Mouse (Mus musculus): ENCODE data around the gene Cmss1. TPM values are rescaled to one million over a fixed set of nuclear protein-coding genes. Genes with fewer than 3 reads are reported as not detected.

The Cmss1 gene
- polyA plus RNA-seq, 1 experiment from 2014 or later = 70.5 TPM

DNA sequence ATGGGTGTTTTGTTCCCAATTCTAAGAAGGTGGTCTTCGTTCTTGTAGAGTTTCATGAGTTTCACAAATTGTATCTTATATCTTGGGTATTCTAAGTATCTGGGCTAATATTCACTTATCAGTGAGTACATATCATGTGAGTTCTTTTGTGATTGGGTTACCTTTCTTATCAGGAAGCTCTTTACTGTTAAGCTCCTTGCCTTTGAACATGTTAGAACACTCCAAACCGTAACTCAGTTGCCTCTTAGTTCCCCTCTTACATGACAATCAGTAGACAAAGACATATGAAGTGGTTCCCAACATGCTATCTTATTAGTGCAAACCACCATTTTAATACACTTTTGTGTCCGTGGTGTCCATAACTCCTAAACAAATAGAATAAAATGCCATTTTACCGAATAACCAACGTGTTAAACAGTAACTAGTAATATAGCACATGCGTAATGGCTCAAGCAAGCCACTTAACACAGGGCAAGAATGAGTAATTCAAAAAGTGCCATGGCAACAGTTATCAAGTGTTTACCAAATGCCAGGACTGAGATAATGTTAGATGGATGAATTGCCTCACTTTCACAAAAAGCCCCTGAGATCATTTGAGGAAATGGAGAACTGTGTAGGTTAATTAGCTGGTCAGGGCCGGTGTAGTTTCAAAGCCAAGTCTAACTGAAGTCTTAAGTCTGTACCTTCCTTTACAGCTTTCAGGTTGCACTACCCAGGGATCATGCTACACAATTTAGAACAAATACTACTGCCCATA lies 37.8 kb downstream of the Cmss1 start:
- no peak overlapping the region for H3K4me3 ChIP-seq (ENCODE audit: low read depth, low read length)
- 79% methylated on average over 7 of the region's 7 CpGs for WGBS
- H3K27ac ChIP-seq (ENCODE audit: low read depth, low read length) = no peak overlapping the region

DNA sequence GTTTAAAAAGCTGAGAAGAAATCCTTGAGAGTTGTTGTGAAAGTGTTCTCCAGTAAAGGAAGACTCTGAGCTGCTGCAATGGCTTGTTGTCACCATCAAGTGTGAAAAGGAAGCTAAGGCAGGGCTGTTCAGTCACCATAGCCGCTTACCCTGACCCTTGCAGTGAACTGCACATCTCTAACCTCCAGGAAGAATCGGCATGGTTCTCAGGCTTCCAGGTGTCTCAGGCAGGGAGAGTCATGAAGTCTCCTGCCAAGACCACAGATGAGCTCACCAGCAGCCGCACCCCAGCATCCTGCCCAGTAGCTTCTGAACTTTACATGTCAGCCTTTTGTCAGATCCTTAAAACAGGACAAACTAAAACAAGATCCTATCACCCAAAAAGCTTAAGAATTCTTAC lies 40.4 kb downstream of the Cmss1 start:
- Histone ChIP-seq H3K27me3 (replicated peaks; ENCODE audit: control insufficient read depth, insufficient read depth, low read length) (no peaks in the 10 kb centered on the region), H3K27ac (ENCODE audit: low read depth, low read length) (no peak overlapping the region), H3K9ac (ENCODE audit: low read depth, low read length) (no peak overlapping the region), H3K9me3 (ENCODE audit: control insufficient read depth, low read length) (no peaks in the 10 kb centered on the region), H3K4me3 (ENCODE audit: low read depth, low read length) (no peak overlapping the region), H3K36me3 (ENCODE audit: control insufficient read depth, insufficient read depth, low read length) (no peaks in the 10 kb centered on the region), H3K4me2 (no peak overlapping the region), H3K4me1 (replicated peaks; ENCODE audit: control insufficient read depth, insufficient read depth, low read length) (no peaks in the 10 kb centered on the region)
- no peak for DNase-seq (ENCODE audit: low spot score)
- WGBS = 74% methylated on average over 3 of the region's 3 CpGs
- no peak for ATAC-seq (replicated peaks; ENCODE audit: low FRiP score)

More for the DNA sequence above, 37.8 kb downstream of the Cmss1 start:
- ATAC-seq (replicated peaks; ENCODE audit: low FRiP score) = no peak
- Histone ChIP-seq H3K4me1 (replicated peaks; ENCODE audit: control insufficient read depth, insufficient read depth, low read length) (no peaks in the 10 kb centered on the region), H3K36me3 (ENCODE audit: control insufficient read depth, insufficient read depth, low read length) (peaks cover 3% of the 10 kb centered on the region; the same call in 1 of the 2 replicates), H3K9ac (ENCODE audit: low read depth, low read length) (no peak overlapping the region), H3K4me2 (no peak overlapping the region), H3K27me3 (replicated peaks; ENCODE audit: control insufficient read depth, insufficient read depth, low read length) (no peaks in the 10 kb centered on the region), H3K9me3 (ENCODE audit: control insufficient read depth, low read length) (no peaks in the 10 kb centered on the region)
- no peak for DNase-seq (ENCODE audit: low spot score)

DNA sequence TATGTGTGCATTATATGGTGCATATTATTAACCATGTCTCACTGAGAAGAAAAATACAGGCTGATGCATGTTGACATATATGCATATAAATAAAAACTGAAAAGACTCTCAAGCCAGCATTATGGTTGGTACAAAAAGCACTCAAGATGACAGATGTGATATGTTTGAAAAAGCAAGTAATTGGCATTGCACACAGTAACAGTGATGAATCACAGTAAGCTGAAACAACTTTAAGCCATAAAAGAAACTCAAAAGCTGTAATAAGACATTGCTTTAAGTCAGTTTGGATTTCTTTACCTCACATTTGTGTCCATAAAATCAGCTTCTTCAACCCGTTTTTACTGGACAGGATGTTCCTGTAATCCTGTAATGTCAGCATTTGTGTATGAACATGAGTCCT lies 41.9 kb downstream of the Cmss1 start:
- no peak overlapping the region for H3K9ac ChIP-seq (ENCODE audit: low read depth, low read length)
- no peaks in the 10 kb centered on the region for H3K36me3 ChIP-seq (ENCODE audit: control insufficient read depth, insufficient read depth, low read length)
- no peak for ATAC-seq (replicated peaks; ENCODE audit: low FRiP score)
- no peak overlapping the region for H3K27ac ChIP-seq (ENCODE audit: low read depth, low read length)
- H3K4me2 ChIP-seq = no peak overlapping the region
- no peaks in the 10 kb centered on the region for H3K9me3 ChIP-seq (ENCODE audit: control insufficient read depth, low read length)
- 65% methylated on average over 1 of the region's 1 CpGs for WGBS
- no peak overlapping the region for H3K4me3 ChIP-seq (ENCODE audit: low read depth, low read length)
- H3K27me3 ChIP-seq (replicated peaks; ENCODE audit: control insufficient read depth, insufficient read depth, low read length) = no peaks in the 10 kb centered on the region
- no peak for DNase-seq (ENCODE audit: low spot score)
- H3K4me1 ChIP-seq (replicated peaks; ENCODE audit: control insufficient read depth, insufficient read depth, low read length) = no peaks in the 10 kb centered on the region

DNA sequence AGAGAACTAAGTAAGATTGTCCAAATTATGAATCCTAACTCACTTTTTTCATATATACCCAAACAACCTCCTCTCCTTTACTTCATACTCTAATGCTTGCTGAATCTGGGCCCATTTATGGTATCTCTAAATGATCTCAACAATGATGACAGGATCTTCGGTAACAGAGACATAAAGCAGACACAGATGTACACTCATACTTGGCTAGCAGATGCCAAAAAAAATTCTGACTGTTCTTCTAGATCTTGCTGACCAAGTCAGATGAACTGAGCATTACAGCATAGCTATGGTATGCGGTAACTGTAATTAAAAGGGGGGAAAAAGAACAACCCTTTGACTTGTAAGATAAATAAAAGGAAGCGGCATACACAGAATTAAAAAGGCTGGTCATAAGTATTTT lies 43.2 kb downstream of the Cmss1 start:
- no peak overlapping the region for H3K4me3 ChIP-seq (ENCODE audit: low read depth, low read length)
- 70% methylated on average over 3 of the region's 3 CpGs for WGBS
- ATAC-seq (replicated peaks; ENCODE audit: low FRiP score) = no peak
- no peaks in the 10 kb centered on the region for H3K9me3 ChIP-seq (ENCODE audit: control insufficient read depth, low read length)
- no peak overlapping the region for H3K27ac ChIP-seq (ENCODE audit: low read depth, low read length)
- no peak overlapping the region for H3K9ac ChIP-seq (ENCODE audit: low read depth, low read length)
- H3K27me3 ChIP-seq (replicated peaks; ENCODE audit: control insufficient read depth, insufficient read depth, low read length) = no peaks in the 10 kb centered on the region
- H3K4me1 ChIP-seq (replicated peaks; ENCODE audit: control insufficient read depth, insufficient read depth, low read length) = no peaks in the 10 kb centered on the region
- no peaks in the 10 kb centered on the region for H3K36me3 ChIP-seq (ENCODE audit: control insufficient read depth, insufficient read depth, low read length)
- no peak for DNase-seq (ENCODE audit: low spot score)
- no peak overlapping the region for H3K4me2 ChIP-seq

DNA sequence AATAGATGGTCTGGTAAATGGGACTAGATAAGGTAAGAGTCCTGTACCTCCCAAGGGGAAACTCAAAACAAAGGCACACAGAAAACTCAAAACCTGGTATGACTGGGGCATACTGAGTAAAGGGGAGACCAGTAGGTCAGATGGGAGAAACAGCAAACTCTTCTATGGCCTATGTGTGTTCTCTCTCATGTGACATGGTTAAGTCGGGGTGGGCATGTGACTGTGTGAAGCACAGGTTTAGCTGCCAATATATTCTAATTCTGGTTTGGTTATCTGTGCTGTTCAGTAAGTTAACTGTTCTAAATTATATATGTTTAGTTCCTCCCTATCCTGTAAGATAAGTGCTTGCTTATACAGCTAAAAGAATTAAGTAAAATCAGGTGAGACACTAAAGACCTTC lies 46.5 kb downstream of the Cmss1 start:
- DNase-seq (ENCODE audit: low spot score) (no peak), ATAC-seq (replicated peaks; ENCODE audit: low FRiP score) (no peak)
- Histone ChIP-seq H3K4me1 (replicated peaks; ENCODE audit: control insufficient read depth, insufficient read depth, low read length) (no peaks in the 10 kb centered on the region), H3K27me3 (replicated peaks; ENCODE audit: control insufficient read depth, insufficient read depth, low read length) (no peaks in the 10 kb centered on the region), H3K9ac (ENCODE audit: low read depth, low read length) (no peak overlapping the region), H3K4me3 (ENCODE audit: low read depth, low read length) (no peak overlapping the region), H3K9me3 (ENCODE audit: control insufficient read depth, low read length) (no peaks in the 10 kb centered on the region), H3K27ac (ENCODE audit: low read depth, low read length) (no peak overlapping the region), H3K36me3 (ENCODE audit: control insufficient read depth, insufficient read depth, low read length) (no peaks in the 10 kb centered on the region), H3K4me2 (no peak overlapping the region)
- 83% methylated on average over 1 of the region's 1 CpGs for WGBS

DNA sequence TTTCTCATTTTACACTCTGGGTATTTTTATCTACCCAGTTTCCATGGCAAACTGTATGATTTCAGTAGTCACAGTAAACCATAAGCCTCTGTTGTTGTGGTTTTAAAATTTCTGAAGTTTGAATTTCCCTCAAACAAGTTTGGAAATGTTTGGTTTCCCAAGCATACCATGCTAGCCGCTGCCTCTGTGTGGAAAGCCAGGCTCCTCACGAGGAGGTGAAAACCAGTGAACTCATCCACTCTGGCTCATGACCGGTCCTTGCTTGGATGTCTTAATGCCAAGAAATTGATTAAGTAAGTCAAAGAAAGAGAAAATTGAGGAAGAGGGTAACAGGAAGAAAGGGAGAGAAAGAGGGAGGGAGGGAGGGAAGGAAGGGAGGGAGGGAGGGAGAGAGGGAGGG lies 48.4 kb downstream of the Cmss1 start:
- WGBS = 84% methylated on average over 3 of the region's 3 CpGs
- no peak overlapping the region for H3K9ac ChIP-seq (ENCODE audit: low read depth, low read length)
- DNase-seq (ENCODE audit: low spot score) = no peak
- no peaks in the 10 kb centered on the region for H3K27me3 ChIP-seq (replicated peaks; ENCODE audit: control insufficient read depth, insufficient read depth, low read length)
- no peak overlapping the region for H3K4me3 ChIP-seq (ENCODE audit: low read depth, low read length)
- no peak overlapping the region for H3K27ac ChIP-seq (ENCODE audit: low read depth, low read length)
- no peaks in the 10 kb centered on the region for H3K9me3 ChIP-seq (ENCODE audit: control insufficient read depth, low read length)
- no peak for ATAC-seq (replicated peaks; ENCODE audit: low FRiP score)
- no peaks in the 10 kb centered on the region for H3K4me1 ChIP-seq (replicated peaks; ENCODE audit: control insufficient read depth, insufficient read depth, low read length)
- no peaks in the 10 kb centered on the region for H3K36me3 ChIP-seq (ENCODE audit: control insufficient read depth, insufficient read depth, low read length)
- H3K4me2 ChIP-seq = no peak overlapping the region

DNA sequence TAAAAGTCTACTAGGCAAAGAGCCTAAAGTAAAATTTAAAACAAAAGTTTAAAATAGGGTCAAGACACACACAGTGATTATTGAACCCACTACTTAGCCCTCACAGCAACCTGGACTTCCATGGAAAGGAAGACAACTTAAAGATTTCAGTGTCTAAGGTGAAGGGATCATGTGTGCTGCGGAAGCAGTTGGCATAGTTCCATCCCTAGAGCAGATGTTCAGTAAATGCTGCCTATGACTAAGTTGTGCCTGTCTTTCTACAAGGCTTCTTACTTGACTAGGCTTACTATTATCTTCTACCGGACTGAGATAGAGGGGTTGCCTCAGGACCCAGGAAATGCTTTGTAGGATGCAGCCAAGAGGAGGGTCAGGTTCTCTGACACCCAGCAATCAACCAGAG lies 50.4 kb downstream of the Cmss1 start:
- Histone ChIP-seq H3K4me1 (replicated peaks; ENCODE audit: control insufficient read depth, insufficient read depth, low read length) (no peaks in the 10 kb centered on the region), H3K4me3 (ENCODE audit: low read depth, low read length) (no peak overlapping the region), H3K27ac (ENCODE audit: low read depth, low read length) (no peak overlapping the region), H3K27me3 (replicated peaks; ENCODE audit: control insufficient read depth, insufficient read depth, low read length) (no peaks in the 10 kb centered on the region), H3K9me3 (ENCODE audit: control insufficient read depth, low read length) (no peaks in the 10 kb centered on the region), H3K36me3 (ENCODE audit: control insufficient read depth, insufficient read depth, low read length) (no peaks in the 10 kb centered on the region), H3K4me2 (no peak overlapping the region), H3K9ac (ENCODE audit: low read depth, low read length) (no peak overlapping the region)
- DNase-seq (ENCODE audit: low spot score) (no peak), ATAC-seq (replicated peaks; ENCODE audit: low FRiP score) (no peak)
- 82% methylated on average over 2 of the region's 2 CpGs for WGBS

DNA sequence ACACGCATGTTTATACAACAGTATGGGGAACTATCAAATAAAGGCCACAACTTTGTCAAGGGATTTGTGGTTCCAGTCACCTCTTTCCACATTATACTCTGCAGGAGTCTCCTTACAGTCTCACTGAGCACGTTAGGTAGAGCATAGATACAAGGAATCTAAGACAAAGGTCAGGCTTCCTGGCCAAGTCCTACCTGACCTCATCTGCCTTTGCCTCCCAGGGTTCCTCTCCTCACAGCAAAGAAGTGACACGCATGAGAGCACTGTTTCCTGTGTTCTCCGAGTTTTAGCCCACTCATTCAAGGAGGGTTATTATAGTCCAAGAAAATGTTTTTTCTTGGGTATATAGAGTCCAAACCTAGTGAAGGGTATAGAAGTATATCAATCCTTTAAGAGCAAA lies 51.0 kb downstream of the Cmss1 start:
- WGBS = 82% methylated on average over 4 of the region's 4 CpGs
- no peak overlapping the region for H3K27ac ChIP-seq (ENCODE audit: low read depth, low read length)
- H3K9me3 ChIP-seq (ENCODE audit: control insufficient read depth, low read length) = no peaks in the 10 kb centered on the region
- no peak overlapping the region for H3K4me3 ChIP-seq (ENCODE audit: low read depth, low read length)
- no peaks in the 10 kb centered on the region for H3K4me1 ChIP-seq (replicated peaks; ENCODE audit: control insufficient read depth, insufficient read depth, low read length)
- H3K4me2 ChIP-seq = no peak overlapping the region
- ATAC-seq (replicated peaks; ENCODE audit: low FRiP score) (no peak), DNase-seq (ENCODE audit: low spot score) (no peak)
- no peaks in the 10 kb centered on the region for H3K27me3 ChIP-seq (replicated peaks; ENCODE audit: control insufficient read depth, insufficient read depth, low read length)
- no peak overlapping the region for H3K9ac ChIP-seq (ENCODE audit: low read depth, low read length)
- H3K36me3 ChIP-seq (ENCODE audit: control insufficient read depth, insufficient read depth, low read length) = no peaks in the 10 kb centered on the region

DNA sequence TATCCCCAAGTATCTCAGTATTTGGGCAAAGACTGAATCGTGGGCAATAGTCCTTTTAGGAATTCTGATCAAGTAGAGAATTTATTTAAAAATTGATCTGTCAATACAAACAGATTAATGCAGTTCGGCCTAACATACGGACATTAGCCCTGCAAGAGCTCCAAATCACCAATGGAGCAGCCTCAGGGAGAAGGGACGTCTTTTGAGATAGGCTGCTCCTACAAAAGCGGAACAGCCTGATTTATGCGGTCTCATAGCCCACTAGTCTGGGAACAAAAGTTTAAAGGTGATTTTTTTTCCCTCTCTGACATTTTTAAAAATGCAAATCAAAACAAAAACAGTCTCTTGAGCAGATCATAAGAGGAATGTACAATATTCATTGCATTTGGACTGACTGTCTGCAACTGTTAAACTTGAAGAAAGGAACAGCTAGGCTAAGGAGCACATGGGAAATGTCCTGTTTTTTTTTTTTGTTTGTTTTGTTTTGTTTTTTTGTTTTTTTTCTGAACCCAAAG lies 51.7 kb downstream of the Cmss1 start:
- Histone ChIP-seq H3K27me3 (replicated peaks; ENCODE audit: control insufficient read depth, insufficient read depth, low read length) (no peaks in the 10 kb centered on the region), H3K4me3 (ENCODE audit: low read depth, low read length) (no peak overlapping the region), H3K9me3 (ENCODE audit: control insufficient read depth, low read length) (no peaks in the 10 kb centered on the region), H3K4me2 (no peak overlapping the region), H3K9ac (ENCODE audit: low read depth, low read length) (no peak overlapping the region), H3K4me1 (replicated peaks; ENCODE audit: control insufficient read depth, insufficient read depth, low read length) (no peaks in the 10 kb centered on the region), H3K27ac (ENCODE audit: low read depth, low read length) (no peak overlapping the region), H3K36me3 (ENCODE audit: control insufficient read depth, insufficient read depth, low read length) (no peaks in the 10 kb centered on the region)
- ATAC-seq (replicated peaks; ENCODE audit: low FRiP score) (no peak), DNase-seq (ENCODE audit: low spot score) (no peak)
- 90% methylated on average over 6 of the region's 6 CpGs for whole genome bisulfite sequencing
